Mouse (Mus musculus): ENCODE data around the gene AC124502.3.

Gene AC124502.3

GRCm38 (mm10) chr19:5032686-5033085 is 6.0 kb upstream of the AC124502.3 start:
- in situ Hi-C loops (cut with MboI, MseI): no loop called here

DNA sequence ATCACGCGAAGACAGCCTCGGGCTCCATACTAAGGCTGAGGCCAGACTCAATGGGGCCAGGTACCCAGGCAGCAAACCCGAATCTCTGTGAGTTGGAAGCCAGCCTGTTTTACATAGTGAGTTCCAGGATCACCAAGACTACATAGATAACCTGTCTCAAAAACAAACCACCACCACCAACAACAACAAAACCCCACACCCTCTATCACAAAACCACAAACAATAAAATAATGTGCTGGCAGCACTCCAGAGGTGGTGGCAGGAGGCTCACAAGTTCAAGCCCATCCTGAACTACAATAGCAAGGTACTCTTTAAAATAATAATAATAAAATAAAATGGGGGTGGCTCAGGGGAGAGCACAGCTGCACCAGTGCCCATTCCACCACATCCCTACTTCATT is 2.1 kb upstream of the AC124502.3 start:
- in situ Hi-C loops (cut with MboI, MseI): no loop called here

- in situ Hi-C loops (cut with MboI, MseI): no loop called here
These were observed 766 bp upstream of the AC124502.3 start for GRCm38 (mm10) chr19:5037678-5038571.

- in situ Hi-C loops (cut with MboI, MseI): loop anchor here (10.0 kb wide), 1 partner anchor 55 kb away; the partner anchor contains the start of gene Cnih2
These were observed 817 bp downstream of the AC124502.3 start for GRCm38 (mm10) chr19:5039301-5040114.

GRCm38 (mm10) chr19:5040862-5041523 is 2.3 kb downstream of the AC124502.3 start, which contains the start of gene Brms1:
TSS of gene Brms1 (plus strand) at chr19:5041354.
- in situ Hi-C loops (cut with MboI, MseI): loop anchor here (10.0 kb wide), 1 partner anchor 54 kb away; the partner anchor contains the start of gene Cnih2

DNA sequence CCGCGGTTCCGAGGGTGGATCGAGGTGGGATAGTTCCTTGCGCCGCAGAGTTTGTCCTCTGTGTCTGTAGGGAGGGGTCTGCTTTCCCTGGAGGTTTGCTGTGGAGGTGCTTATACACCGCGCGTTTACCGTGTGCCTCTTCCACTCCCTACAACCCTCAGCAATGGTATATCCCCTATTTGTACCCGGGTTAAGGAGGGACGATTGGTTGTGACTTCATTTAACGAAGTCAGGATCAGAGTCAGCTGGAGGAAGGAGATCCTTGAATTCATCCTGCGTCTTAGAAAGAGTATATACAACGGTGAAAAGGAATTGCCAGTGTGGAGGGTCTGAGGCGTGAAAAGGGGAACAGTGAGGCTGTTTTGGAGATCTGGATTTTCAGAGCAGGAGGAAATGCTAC is 2.9 kb downstream of the AC124502.3 start:
- in situ Hi-C loops (cut with MboI, MseI): loop anchor here (10.0 kb wide), 1 partner anchor 53 kb away; the partner anchor contains the start of gene Cnih2

- in situ Hi-C loops (cut with MboI, MseI): loop anchor here (10.0 kb wide), 1 partner anchor 49 kb away; the partner anchor contains the start of gene Cnih2
These were observed 6.8 kb downstream of the AC124502.3 start for GRCm38 (mm10) chr19:5045531-5045930.

- in situ Hi-C loops (cut with MboI, MseI): loop anchor here (10.0 kb wide), 1 partner anchor 46 kb away; the partner anchor contains the start of gene Cnih2
These were observed 9.7 kb downstream of the AC124502.3 start for GRCm38 (mm10) chr19:5048138-5049056.

DNA sequence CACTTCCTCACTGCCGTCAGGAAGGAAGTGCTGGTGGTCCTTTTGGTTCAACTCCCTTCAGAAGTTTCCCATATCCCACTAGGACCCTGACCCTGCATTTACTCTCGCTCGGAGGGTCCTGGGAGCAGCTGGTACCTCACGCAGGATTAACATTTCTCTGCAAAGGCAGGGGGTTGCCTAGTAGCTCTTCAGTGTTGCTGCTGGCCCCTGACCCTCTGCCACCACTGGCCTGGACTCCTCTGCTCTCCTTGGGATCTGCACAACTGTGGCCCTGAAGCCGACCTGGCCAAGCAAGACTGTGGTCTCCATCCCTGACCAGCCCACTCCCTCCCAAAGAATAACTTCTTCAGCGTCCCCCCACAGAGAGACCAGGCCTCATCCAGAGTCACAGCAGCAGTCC is 10.6 kb downstream of the AC124502.3 start:
- in situ Hi-C loops (cut with MboI, MseI): loop anchor here (10.0 kb wide), 1 partner anchor 45 kb away; the partner anchor contains the start of gene Cnih2

DNA sequence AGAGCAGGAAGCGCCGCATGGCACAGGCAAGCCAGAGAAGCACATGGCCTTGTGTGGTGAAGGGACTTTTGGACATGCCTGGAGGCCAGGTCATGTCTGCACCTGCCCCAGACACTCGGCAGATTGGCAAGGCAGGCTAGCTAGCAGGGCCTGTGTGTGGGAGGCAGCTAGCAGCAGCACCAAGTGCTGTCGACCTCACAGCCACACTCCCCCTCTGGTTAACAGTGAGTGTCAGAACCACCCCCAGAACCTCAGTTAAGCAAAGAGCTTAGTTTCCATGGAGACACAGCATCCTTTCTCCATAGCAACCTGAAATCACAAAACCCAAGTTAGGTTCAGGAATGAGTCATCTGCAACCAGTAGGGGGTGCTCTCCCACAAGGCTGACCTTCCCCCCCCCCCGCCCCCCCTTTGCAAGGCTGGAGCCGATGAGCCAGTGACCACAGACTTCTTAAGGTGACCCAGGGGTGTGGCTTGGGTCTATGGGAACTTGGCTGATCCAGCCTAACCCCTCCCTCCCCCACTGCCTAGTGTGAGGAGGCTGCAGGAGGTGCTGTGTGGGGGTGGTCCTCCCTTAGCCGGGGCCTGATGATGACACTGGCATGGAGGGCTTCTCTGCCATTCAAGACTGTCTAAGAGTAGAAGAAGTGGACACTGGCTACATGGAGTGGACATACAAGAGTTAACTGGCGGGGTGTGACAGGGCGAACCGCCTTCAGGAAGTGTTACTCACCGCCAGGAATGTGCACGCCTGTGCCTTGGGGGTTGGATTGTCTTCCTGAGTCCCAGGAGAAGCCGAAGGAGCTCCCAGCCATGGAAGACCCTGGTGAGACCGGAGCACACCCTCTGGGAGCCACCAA is 11.6 kb downstream of the AC124502.3 start, which contains the start of gene Rin1:
Gene Rin1 (plus strand): TSS at position 435 of the 859 bp plus-strand sequence.
- in situ Hi-C loops (cut with MboI, MseI): no loop called here

- in situ Hi-C loops (cut with MboI, MseI): no loop called here
These were observed 12.3 kb downstream of the AC124502.3 start for GRCm38 (mm10) chr19:5051031-5051430.

DNA sequence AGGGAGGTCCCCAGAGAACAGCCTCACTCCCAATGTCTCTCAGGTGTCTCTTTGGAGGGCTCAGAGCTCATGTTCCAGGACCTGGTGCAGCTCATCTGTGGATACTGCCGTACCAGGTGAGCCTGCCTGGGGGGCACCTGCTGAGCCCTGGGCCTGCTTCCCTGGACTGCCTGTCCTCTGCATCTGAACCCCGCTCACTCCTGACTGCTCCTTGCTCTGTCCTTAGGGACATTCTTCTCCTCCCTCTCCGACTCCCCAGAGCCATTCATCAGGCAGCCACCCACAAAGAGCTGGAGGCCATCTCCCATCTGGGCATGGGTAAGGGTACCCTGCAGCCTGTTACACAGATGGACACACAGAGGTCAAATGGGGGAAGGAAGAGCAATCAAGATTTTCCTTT is 12.8 kb downstream of the AC124502.3 start:
- in situ Hi-C loops (cut with MboI, MseI): no loop called here

DNA sequence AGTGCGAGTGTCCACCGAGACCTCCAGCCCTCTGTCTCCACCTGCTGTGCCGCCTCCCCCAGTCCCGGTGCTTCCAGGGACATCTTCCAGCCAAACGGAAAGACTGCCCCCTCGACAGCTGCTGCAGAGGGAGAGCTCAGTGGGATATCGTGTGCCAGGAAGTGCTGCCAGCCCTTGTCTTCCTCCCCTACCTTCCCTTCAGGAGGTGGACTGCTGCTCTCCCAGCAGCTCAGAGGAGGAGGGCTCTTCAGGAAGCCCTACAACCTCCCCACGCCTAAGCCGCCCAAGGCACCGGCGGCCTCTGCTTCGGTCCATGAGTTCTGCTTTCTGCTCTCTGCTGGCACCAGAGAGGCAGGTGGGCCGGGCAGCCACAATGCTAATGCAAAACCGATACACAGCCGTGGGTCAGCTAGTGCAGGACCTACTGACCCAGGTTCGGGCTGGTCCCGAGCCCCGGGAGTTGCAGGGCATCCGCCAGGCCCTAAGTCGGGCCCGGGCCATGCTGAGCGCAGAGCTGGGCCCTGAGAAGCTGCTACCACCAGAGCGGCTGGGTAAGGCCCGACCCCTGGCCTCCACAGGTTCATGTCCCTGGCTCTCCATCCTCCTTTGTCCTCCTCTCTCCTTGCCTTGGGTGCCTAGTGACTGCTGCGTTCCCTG is 13.6 kb downstream of the AC124502.3 start:
- in situ Hi-C loops (cut with MboI, MseI): no loop called here

GRCm38 (mm10) chr19:5052853-5053252 is 14.2 kb downstream of the AC124502.3 start:
- in situ Hi-C loops (cut with MboI, MseI): no loop called here

GRCm38 (mm10) chr19:5053909-5054308 is 15.2 kb downstream of the AC124502.3 start:
- in situ Hi-C loops (cut with MboI, MseI): no loop called here

DNA sequence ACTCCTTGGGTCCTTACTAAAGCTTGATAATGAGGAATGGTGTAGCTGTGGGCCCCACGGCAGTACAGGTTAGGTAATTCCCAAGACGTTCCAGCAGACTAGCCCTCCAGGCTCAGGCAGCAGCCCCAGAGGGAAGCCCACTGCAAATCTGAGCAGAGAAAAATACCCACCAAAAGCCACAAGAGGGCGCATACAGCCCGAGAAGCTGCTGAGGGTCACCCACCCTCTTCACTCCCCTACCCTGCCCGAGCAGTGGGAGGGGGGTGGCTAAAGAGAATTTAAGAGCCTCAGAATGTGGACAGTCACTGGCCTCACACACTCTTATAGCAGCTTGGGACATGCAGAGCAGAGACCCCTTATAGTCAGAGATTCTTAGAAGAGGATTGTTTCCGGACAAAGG is 17.6 kb downstream of the AC124502.3 start:
- in situ Hi-C loops (cut with MboI, MseI): no loop called here

GRCm38 (mm10) chr19:5057876-5058775 is 19.4 kb downstream of the AC124502.3 start:
- in situ Hi-C loops (cut with MboI, MseI): no loop called here

All from regulatory T cell (primary cell).